Mouse (Mus musculus): ENCODE measurements at regions not wholly inside any gene's neighbourhood (a gene's known extent, or its start where the extent isn't known, plus 50 kb on each side); places are given as distances from the start of the nearest gene placed in this dataset.
"Not testable (repeated sequence)": the region's sequence is repeated elsewhere in the genome, so short reads cannot be mapped to it uniquely, and the experiment has no call there.

DNA sequence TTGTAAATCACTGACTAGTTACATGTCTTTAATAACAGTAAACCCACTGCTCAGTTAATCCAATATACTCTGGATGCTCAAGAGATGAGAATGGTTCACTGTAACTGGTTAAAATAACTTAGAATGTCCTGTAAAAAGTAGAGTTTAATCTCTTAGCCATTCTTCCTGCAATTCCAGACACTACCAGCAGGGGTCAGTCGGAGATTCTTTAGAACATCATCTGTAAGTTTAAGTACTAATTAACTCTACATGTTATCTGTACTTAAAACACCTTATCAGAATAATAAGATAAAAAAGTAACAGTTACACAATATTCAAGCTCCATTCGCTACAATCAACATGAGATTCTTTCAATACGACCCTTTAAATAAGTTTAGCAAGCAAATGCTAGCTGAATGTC lies 58.7 kb upstream of the Olig3 start:
- DNase-seq (ENCODE audit: extremely low spot score, low spot score): no peak

DNA sequence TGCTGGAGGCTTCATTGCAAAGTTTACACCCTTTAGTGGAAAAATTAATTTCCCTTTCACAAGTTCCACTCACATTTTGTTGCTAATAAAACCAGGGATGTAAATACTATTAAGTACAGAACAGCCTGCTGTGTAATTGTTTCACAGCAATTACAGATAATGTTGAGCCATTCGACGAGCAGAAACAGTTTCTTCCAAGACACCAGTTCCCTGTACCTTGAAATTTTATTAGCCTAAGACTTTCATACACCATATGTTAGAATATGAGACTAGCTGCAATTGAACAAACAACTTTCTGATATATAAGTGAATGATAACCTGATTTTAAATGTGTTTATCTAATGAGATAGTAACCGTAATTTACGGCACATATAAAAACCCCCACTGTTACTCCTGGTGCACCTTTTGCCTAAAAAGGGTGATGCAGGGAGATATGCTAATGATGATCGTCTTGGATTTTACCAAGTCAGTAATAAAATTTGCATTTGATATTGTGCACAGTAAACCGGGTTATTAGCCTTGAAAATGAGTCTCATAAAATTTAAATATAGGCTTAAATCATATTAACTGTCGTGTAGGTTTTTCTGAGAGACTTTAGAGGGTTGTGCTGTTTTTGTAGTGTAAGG lies 60.8 kb upstream of the Olig3 start:
- DNase-seq (ENCODE audit: extremely low spot score, low spot score): no peak

DNA sequence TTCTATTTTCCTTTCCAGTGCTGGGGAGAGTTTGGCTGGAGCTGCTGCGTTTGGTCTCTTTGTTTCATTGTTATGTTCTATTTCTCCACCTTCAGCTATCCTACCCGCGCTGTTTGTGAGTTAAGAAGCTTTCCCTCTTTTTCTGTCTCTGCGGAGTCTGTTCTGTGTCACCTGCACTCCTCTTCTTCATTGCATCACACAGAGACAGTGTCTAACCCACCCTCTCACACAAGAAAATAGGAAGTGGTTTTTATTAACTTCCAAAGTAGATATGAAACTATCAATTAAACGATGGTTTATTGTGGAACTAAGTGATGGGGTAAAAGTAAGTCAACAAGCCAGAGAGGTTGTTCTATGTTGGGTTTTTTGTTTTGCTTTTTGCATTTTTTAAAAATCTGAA lies 64.9 kb upstream of the Olig3 start:
- DNase-seq (ENCODE audit: extremely low spot score, low spot score): no peak

DNA sequence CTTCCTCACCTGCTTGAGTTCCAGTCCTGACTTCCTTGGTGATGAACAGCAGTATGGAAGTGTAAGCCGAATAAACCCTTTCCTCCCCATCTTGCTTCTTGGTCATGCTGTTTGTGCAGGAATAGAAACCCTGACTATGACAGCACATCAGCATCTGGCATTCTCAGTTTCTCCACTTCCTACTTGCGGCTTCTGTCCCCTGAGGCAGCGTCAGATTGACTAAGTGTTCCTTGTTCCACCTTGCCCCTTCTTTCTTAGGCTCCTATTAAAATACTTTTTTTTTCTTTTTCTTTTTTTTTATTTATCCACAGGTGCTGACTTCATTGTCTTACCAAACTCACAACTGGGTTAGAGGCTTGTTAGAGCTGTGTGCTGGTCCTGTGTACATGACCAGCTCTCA lies 65.3 kb upstream of the Olig3 start:
- DNase-seq (ENCODE audit: extremely low spot score, low spot score): not testable (repeated sequence)

DNA sequence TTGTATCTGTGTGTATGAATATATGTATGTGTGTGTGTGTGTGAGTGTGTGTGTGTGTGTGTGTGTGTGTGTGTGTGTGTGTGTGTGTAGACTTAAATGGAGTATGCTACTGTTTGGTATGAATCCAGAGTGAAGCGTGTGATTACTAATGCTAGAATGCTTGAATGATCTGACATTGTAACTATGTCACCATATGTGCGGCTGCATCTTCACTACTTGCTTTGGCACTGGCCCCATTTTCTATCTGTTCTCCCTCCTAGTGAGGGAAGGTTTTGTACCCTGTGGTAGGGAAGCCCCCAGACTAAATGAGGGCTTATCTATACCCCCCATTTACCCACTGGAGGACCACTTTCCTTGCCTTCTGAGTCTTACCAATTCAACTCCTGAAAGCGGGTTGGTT lies 74.2 kb upstream of the Olig3 start:
- DNase-seq (ENCODE audit: extremely low spot score, low spot score): no peak

DNA sequence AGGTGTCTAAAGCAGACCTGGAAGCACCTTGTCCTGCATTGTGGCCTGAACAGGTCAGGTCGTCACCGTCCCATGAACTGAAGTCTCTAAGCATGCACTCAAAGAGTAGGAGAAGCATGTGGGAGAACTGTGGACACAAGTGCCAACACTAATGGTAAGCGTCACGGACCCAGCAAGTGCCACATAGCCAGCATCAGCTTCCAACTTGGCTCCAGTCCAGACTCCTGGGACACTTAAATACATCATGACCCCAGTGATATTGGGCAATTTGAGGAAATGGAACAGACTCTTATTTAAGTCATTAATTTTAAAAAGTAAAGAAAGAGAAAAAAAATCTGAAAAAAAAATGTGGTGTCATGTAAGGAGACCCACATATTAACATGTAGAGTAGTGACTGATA lies 75.3 kb upstream of the Olig3 start:
- DNase-seq (ENCODE audit: extremely low spot score, low spot score): no peak

DNA sequence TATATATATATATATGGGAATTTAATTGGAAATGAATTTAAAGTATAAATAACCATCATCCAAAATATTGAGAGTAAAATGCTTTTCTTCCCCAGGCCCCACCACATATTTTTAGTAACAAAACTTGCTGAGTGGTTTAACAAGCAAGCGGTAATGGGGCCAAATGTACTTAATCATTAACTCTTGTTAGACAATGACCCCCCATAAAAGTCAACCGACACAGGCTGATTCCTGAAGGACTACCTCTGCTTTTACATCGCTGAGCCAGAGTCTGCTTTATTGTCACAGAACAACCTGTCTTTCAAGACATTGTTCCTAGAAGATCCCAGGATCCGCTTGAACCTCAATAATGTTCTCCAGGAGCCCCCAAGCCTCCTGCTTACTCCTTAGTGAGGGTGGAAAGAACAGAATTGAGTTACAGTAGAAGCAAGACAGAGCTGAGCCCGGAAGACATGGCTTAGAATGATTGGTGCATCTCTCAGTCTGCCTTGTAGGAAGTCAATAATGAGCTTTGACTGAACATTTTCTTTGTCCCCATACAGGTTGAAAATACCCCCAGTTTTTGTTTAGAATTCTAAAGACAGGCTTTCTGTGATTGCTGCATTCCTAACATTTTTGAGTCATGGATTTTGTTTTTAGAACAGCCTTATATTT lies 78.0 kb upstream of the Olig3 start:
- no peak for DNase-seq (ENCODE audit: extremely low spot score, low spot score)

DNA sequence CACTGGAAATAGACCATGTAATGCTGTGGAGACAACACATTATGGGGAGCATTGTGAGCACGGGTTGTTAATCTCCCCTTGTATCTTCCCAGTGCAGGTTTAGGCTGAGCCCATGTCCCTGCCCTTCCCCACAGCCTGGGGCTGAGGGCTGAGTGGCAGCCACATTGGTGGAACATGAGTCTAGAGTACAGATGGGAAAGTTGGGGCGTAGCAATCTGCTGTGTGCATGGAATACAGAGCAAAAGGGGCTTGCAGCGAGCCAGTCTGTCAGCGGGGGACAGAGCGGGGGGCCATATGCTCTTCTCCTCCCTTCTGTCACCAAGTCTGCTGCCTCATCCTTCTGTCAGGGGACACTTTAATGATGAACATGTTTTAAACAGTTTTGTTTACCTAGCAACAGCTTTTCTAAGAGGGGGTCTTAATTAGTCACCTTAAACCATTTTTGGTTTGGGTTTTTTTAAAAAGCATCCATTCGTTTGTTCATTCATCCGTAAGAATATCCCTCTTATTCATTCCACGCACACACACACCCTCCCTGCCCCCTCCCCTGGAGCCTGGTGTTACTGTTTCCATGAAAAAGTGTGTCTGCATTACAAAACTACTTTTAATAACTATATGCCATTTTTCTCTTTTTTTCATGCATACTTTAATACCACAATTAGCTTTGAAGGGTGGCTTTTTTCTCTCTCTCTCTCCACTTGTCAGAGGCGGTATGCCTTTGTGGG lies 79.1 kb upstream of the Olig3 start:
- DNase-seq (ENCODE audit: extremely low spot score, low spot score): peak; percentile 20

DNA sequence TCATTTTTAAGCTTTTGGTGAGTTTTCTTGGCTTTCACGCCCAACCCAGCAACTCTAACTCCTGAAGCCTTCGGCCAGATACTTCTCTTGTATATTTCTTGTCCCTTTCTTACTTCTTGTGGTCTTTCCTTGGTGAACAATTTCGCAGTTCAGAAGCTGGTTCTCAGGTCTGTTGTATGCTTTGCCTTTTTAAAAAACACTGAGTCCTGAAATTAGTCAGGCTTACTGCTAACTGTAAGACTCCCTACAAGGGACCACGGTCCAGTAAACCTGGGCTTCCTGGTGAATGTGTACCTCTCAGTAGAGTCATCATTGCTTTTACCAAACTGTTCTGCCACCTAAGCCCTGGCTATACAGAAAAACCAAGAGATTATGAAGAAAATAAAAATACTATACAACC lies 81.3 kb upstream of the Olig3 start:
- DNase-seq (ENCODE audit: extremely low spot score, low spot score): no peak

DNA sequence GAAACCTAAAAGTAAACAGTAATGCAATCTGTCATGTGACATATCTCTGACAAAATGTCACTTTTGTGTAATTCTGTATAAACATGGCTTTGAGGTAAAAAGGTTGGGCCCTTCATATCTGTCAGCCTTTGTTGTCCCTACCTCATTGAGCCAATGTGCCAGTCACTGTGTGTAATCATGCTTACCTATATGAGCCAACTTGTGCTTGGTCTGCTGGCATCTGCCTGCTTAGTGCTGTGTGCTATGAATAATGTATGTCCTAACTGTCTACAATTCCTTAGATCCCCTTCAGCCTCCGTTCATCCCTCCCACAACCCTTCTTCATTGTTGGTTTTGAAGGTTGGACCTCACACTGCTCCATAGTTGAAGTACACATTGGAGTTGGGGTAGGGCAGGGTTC lies 86.9 kb upstream of the Olig3 start:
- no peak for DNase-seq (ENCODE audit: extremely low spot score, low spot score)

DNA sequence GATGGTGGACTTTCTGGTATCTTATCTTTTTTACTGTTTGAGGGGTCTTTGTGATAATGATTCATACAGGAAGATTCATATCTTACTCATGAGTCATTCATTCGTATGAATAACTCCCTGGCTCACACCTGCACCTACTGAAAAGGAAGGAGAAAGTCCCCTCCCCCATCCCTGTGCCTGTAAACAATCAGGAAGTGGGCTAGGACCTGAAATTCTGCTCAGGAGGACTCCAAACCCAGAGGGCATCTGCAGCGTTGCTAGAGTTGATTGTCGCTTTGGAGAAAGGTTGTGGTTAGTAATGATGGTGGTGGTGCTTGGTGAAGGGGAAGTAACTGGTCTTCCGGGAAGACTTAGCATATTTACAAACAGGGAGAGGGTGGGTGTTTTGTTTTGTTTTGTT lies 88.3 kb upstream of the Olig3 start:
- DNase-seq (ENCODE audit: extremely low spot score, low spot score): no peak

DNA sequence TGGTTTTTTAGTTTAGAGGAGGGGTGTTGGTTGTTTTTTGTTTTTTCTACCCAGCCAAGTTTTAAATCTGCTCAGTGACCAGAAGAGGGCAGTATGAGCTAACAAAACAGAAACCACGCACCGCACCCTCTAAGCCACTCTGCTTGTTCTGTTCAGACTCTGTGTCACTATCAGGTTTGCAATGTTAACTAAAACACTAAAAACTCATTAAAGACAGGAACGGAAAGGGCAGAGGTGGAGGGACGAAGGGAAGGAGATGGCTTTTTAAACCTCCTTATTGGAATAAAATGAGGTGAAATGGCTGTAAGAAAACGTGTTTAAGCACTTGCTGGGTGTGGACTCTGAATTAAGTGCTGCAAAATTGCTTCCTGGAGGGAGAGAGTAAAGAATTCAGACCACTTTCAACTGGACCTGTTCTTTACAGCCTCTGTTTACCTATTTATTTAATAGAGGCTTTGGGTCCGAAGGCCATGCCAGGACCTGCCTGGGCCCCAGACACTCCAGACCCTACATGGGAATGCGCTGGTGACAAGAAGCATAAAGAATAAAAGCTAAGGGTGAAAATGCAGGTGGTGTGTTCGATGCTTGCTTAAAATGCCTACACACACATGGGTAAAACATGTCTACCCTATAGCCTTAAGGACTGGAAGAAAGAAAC lies 116.1 kb upstream of the Olig3 start:
- DNase-seq (ENCODE audit: extremely low spot score, low spot score): peak; percentile 40

DNA sequence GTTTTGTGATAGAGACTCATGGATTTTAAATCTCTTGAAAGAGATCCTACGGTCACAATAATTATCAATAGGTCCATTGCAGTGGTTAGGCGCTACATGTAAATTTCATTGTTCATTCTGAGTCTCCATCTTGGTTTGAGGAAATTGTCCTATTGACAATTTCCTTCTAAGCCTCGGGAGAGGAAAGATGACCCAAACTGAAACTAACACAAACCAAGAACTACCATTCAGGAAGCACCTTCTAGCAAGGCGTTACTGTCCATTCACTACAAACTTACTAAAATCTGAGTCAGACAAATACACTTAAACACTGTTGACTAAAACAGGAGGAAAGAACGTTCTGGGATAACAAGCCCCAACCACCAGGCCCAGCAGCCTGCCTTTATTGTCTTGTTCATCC lies 140.1 kb upstream of the Olig3 start:
- no peak for DNase-seq (ENCODE audit: extremely low spot score, low spot score)

DNA sequence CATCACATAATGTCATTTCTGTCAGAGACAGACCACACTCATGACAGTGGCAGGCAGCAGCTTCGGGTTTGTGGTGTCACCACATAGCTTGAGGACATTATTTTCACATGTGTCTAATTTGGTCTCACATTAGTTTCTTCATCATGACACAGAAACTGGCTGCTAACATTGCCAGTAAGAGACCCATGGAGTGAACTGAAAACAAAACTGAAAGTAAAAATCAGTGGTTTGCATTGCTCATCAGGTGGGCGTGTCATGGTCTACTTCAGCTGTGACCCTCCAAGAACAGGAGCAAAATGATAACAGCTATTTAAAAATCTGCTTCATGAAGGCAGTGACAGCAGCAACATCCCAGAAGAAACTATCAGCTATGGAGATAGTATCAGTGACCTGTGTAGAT lies 146.6 kb upstream of the Olig3 start:
- no peak for DNase-seq (ENCODE audit: extremely low spot score, low spot score)

DNA sequence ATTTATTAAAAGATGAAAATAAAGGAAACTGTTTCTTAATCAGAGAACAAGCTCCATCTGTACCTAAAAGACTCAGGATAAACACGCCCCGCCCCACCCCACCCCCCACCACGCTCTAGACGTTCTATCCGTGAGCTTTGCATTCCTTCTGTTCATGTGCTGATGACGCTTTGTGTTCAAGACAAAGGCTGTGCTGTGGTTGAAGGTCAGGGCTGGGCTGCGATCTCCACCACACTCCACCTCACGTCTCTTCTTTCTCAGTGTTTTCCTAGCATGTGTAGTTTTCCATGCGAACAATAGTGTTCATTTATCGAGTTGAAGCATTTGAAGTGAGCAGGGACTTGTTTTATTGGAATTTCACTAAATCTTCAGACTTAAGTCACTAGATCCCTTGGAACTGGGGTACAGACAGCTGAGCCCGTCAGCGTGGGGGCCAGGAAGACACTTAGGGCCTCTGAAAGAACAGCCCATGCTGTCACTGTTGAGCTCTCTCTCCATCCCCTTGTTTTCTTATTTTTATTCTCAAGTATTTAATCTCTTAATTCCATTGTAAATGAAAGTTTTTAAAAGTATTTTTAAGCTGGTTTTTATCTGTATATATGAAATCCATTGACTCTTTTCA lies 148.1 kb upstream of the Olig3 start:
- peak; percentile 39 for DNase-seq (ENCODE audit: extremely low spot score, low spot score)

DNA sequence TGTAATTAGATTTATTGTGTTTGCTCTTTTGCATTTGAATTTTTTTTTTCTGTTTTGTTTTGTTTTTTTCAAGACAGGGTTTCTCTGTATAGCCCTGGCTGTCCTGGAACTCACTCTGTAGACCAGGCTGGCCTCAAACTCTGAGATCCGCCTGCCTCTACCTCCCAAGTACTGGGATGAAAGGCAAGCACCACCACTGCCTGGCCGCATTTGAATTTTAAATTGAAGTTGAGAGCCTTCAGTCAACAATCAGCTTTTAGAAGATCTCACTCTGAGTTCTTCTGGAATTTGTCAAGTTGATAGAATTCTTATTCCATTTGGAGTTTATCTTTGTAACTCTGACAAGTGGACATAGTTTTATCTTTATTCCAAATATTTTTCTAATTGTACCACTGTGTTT lies 148.8 kb upstream of the Olig3 start:
- DNase-seq (ENCODE audit: extremely low spot score, low spot score): no peak

DNA sequence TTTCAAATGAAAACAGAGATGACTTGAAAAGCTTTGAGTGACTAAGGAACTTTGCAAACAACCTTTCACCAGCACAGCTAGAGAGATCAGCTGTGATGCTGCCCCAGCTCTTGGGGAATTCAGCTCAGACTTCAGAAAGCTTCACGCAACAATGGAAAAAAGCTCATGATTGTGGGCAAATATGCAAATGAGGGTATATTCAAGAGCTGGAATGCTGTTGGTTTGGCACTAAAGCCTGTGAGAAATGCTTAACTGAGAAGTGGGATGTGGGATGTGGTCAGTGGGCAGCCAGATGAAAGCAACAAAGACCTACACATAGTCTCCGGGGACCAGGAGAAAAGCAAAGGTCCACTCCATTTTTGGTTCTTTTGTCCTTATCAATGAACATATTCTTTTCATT lies 156.0 kb upstream of the Olig3 start:
- DNase-seq (ENCODE audit: extremely low spot score, low spot score): no peak

DNA sequence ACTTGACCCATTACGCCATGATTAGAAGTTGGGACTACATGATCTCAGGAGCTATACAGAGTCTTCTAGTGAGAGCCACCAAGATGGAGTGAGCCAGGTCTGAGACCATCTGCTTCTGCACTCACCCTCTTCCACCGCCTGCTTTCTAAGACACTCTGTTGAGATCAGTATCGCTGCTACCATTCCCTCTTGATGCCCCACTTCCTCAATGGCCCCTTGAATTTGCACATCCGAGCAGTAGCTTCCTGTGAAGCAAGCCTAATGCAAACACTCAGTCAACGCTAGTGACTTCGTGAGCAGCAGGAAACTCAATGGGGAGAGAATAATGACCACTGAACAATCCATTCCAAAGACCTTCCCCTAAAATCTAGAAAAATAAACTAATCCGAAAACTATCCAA lies 160.7 kb upstream of the Olig3 start:
- no peak for DNase-seq (ENCODE audit: extremely low spot score, low spot score)

DNA sequence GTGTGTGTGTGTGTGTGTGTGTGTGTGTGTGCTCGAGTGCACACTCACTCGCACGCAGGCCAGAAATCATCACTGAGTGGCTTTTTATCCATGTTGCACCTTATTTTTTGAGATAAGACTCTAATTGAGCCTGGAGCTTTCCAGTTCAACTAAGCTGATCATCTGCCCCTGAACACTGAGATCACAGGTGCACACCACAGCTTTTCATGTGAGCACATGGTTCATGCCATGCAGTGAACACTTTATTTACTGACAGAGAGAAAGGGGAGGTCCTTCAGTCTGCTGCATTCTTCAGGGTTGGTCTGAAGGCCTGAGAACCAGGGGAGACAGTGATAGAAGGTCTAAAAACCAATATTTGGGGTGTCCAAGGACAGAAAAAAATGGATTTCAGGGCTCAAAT lies 161.7 kb upstream of the Olig3 start:
- no peak for DNase-seq (ENCODE audit: extremely low spot score, low spot score)

DNA sequence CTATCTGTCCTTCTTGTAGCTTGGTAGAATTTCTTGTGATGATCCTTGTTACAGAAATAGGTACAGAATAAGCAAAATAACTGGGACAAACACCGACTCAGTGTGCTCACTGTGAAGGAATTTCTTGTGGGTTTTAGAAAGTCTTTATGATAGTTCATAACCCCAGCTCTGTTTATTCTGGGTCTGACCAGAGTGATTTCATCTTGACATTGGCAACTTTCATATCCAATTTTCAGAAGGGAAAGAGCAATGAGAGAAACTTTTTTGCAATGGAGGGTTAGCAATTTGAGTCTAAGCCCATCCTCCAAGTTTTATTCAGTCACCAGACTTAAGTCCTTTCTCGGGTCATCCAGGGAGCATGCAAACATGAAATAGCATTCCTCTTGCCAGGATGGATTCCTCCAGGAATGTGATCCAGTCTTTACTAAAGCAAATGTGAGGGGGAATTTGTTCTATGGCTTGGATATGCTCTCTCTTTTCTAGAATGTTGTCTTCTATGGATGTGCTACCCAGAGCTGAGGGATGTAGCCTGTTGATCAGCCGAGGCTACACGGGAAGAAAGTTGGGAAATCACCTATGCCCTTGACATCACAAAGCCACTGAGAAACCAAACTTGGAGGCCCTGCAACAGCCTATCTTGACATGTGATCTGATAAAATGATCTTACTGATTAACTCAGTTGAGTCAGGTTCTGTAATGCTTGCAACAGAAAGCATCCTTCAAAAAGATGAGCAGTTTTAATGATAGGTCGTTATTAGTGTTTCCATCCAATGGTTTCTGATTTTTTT lies 163.2 kb upstream of the Olig3 start:
- no peak for DNase-seq (ENCODE audit: extremely low spot score, low spot score)

DNA sequence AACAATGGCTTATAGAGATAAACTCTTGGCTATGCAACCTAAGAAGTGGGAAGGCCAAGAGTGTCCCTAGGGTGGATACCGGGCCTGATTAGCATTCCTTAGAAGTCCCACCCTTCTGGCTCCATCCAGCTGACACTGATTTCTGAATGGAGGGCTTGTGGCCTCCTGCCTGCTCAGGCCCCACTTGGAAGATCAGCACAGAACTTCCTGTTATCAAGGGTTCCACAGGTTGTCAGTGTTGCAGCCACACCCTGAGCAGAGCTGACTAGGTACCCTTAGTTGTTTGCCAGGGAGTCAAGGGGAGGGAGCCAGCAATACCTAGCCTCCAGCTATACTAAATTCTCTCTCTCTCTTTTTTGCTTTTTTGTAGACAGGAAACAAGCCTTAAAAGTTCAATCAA lies 164.1 kb upstream of the Olig3 start:
- no peak for DNase-seq (ENCODE audit: extremely low spot score, low spot score)

Measured in neural tube, embryonic 10.5 days (tissue).